ENCODE assay signal across 10 mouse cellular contexts in the genomic region with DNA sequence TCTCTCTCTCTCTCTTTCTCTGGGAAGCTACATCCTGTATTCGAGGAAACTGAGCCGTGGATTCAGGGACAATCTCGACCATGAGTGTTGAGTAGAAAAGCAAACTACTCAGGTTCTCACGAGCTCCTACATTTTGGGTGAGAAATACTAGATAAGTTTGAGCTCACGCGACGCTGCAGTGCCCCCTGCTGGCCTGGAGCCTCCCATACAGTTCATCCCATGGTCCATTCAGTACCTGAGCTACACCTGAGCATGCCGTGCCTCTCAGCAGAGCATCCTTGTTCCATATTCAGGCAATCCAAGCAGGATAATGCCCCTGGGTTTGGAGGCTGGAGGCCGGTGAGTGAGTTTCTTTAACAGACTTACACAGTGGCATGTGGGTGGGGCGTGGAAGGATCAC. TPM values are rescaled to one million over a fixed set of nuclear protein-coding genes. Genes with fewer than 3 reads are reported as not detected.
DNase-seq lines count a peak whose midpoint lies in the region; ATAC-seq and TF ChIP-seq lines count a peak whose summit lies in the region.
"Had no signal": no experiment of that assay in that cellular context is flagged by ENCODE, and none has a peak within 500 bp of the region (broad histone marks: within the 10 kb centered on the region; RNA-seq: fewer than 3 reads in every experiment).

No protein-coding gene starts in this region.

- H3K9me3 ChIP-seq in midbrain, embryonic 10.5 days (replicated peaks), result no peaks in the 10 kb centered on the region
- no peaks in the 10 kb centered on the region for H3K9me3 ChIP-seq in midbrain, embryonic 13.5 days
- no peaks in the 10 kb centered on the region for H3K9me3 ChIP-seq in forebrain, embryonic 15.5 days
- no peaks in the 10 kb centered on the region for H3K9me3 ChIP-seq in intestine, embryonic 15.5 days

- TF ChIP-seq POLR2A in lung, adult 2 months (IDR thresholded peaks at IDR 0.05; ENCODE audit: borderline replicate concordance, extremely low read depth, low read depth, low read length), result no peak

- no peaks in the 10 kb centered on the region for H3K4me1 ChIP-seq in midbrain, embryonic 10.5 days
- no peaks in the 10 kb centered on the region for H3K4me1 ChIP-seq in midbrain, embryonic 13.5 days (replicated peaks)
- H3K4me1 ChIP-seq in forebrain, embryonic 15.5 days, result no peaks in the 10 kb centered on the region
- no peaks in the 10 kb centered on the region for H3K4me1 ChIP-seq in intestine, embryonic 15.5 days (replicated peaks)
- no peaks in the 10 kb centered on the region for H3K4me1 ChIP-seq in lung, adult 2 months (ENCODE audit: control insufficient read depth, insufficient read depth, low read length)

- no peaks in the 10 kb centered on the region for H3K36me3 ChIP-seq in midbrain, embryonic 10.5 days
- H3K36me3 ChIP-seq in midbrain, embryonic 13.5 days, result no peaks in the 10 kb centered on the region
- H3K36me3 ChIP-seq in forebrain, embryonic 15.5 days, result no peaks in the 10 kb centered on the region
- H3K36me3 ChIP-seq in intestine, embryonic 15.5 days, result no peaks in the 10 kb centered on the region

- no peak for ATAC-seq in midbrain, embryonic 13.5 days
- ATAC-seq in cerebellum, adult (ENCODE audit: insufficient number of reproducible peaks, low FRiP score, low TSS enrichment), result peak; percentile 74; the same call in 1 of the 2 replicates
- ATAC-seq in forebrain, embryonic 15.5 days (replicated peaks), result peak; percentile 55; the same call in 1 of the 2 replicates
- ATAC-seq in intestine, embryonic 15.5 days, result peak; percentile 56

- H3K9ac ChIP-seq in midbrain, embryonic 13.5 days (replicated peaks), result no peak overlapping the region
- H3K9ac ChIP-seq in forebrain, embryonic 15.5 days (replicated peaks), result no peak overlapping the region
- no peak overlapping the region for H3K9ac ChIP-seq in intestine, embryonic 15.5 days

- peak; percentile 52 for DNase-seq in midbrain, embryonic 10.5 days (ENCODE audit: low spot score)
- peak; percentile 55 for DNase-seq in lung, adult 2 months
- peak; percentile 66 for DNase-seq in ovary, postnatal 36 days (ENCODE audit: low spot score)
- peak; percentile 68 for DNase-seq in thymus, postnatal 25 days

- 22% methylated on average over 10 of the region's 10 CpGs for WGBS in midbrain, embryonic 10.5 days
- WGBS in midbrain, embryonic 13.5 days, result 23% methylated on average over 10 of the region's 10 CpGs
- 16% methylated on average over 10 of the region's 10 CpGs for WGBS in forebrain, embryonic 15.5 days
- WGBS in intestine, embryonic 15.5 days, result 13% methylated on average over 10 of the region's 10 CpGs
- 16% methylated on average over 10 of the region's 10 CpGs for WGBS in lung, adult 2 months

- H3K27me3 ChIP-seq in midbrain, embryonic 10.5 days (ENCODE audit: low read depth, poor library complexity, severe bottlenecking), result no peaks in the 10 kb centered on the region
- H3K27me3 ChIP-seq in midbrain, embryonic 13.5 days, result no peaks in the 10 kb centered on the region
- no peaks in the 10 kb centered on the region for H3K27me3 ChIP-seq in forebrain, embryonic 15.5 days
- H3K27me3 ChIP-seq in intestine, embryonic 15.5 days (replicated peaks), result no peaks in the 10 kb centered on the region

- H3K4me2 ChIP-seq in midbrain, embryonic 13.5 days (replicated peaks), result no peak overlapping the region
- no peak overlapping the region for H3K4me2 ChIP-seq in forebrain, embryonic 15.5 days (replicated peaks)
- H3K4me2 ChIP-seq in intestine, embryonic 15.5 days (replicated peaks), result no peak overlapping the region

- no peak overlapping the region for H3K27ac ChIP-seq in midbrain, embryonic 10.5 days (replicated peaks)
- no peak overlapping the region for H3K27ac ChIP-seq in midbrain, embryonic 13.5 days
- no peak overlapping the region for H3K27ac ChIP-seq in forebrain, embryonic 15.5 days (replicated peaks)
- no peak overlapping the region for H3K27ac ChIP-seq in intestine, embryonic 15.5 days

- no peak overlapping the region for H3K4me3 ChIP-seq in midbrain, embryonic 10.5 days
- H3K4me3 ChIP-seq in midbrain, embryonic 13.5 days (replicated peaks), result no peak overlapping the region
- H3K4me3 ChIP-seq in forebrain, embryonic 15.5 days, result no peak overlapping the region
- H3K4me3 ChIP-seq in intestine, embryonic 15.5 days (replicated peaks), result no peak overlapping the region
- H3K4me3 ChIP-seq in lung, adult 2 months (replicated peaks; ENCODE audit: extremely low read depth, low read depth, low read length), result no peak overlapping the region
- H3K4me3 ChIP-seq: erythroblast, embryonic 14.5 days; myocyte had no signal

- peak; percentile 93 for TF ChIP-seq CTCF in lung, adult 2 months (IDR thresholded peaks at IDR 0.05; ENCODE audit: insufficient read depth, low read length)

RNA-seq across cellular contexts. Expression of gene Lysmd4, which starts 22.9 kb away (rescaled TPM):
- polyA plus RNA-seq in midbrain, embryonic 10.5 days (2016; fragmentation: Nextera tagmentation; extraction: Ambion mirVana), result 13.0 and 17.0 TPM in 2 replicates
- 28.5 and 30.9 TPM in 2 replicates for polyA plus RNA-seq in midbrain, embryonic 13.5 days (2015; fragmentation: Nextera tagmentation; extraction: Ambion mirVana)
- polyA plus RNA-seq in forebrain, embryonic 15.5 days (2015; fragmentation: Nextera tagmentation; extraction: Ambion mirVana), result 34.8 and 36.1 TPM in 2 replicates
- 11.1 and 12.5 TPM in 2 replicates for polyA plus RNA-seq in intestine, embryonic 15.5 days (2015; fragmentation: Nextera tagmentation; extraction: Ambion mirVana)
- 8.1 and 11.1 TPM in 2 replicates for polyA plus RNA-seq in lung, adult 2 months (2012; rRNA removed)
